Mouse (Mus musculus): ENCODE data around the gene Hacd2.

Gene Hacd2

DNA sequence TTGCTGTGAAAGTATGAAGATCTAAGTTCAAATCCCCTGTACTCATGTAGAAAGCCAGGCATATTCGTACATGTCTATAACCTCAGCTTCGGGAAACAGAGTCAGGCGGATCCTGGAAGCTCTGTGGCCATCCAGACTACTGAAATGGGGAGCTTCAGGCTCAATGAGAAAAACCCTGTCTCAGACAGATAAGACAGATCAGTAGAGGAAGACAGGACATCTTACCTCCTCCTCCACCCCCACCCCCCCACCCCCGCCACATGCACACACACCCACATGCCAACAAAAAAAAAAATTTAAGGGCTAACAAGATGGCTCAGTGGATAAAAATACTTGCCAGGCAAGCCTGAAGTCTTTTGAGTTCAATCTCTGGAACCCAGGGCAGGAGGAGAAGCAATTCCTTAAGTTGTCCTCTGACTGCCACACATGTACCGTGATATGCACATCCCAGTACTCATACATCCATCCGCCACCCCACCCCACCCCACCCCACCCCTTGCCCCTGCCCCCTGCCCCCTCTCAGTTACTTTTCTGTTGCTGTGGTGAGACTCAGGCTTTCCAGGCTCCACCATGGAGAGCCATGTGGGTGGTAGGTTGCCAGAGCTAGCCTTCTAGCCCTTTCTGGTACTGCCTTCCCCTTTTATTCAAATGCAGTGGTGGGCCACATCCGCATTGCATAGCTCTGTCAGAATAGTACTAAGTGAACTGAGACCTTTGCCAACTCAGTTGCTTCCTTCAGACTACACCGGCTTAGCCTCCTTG is 32.4 kb downstream of the Hacd2 start:
- CTCF ChIA-PET, result no interaction called here

DNA sequence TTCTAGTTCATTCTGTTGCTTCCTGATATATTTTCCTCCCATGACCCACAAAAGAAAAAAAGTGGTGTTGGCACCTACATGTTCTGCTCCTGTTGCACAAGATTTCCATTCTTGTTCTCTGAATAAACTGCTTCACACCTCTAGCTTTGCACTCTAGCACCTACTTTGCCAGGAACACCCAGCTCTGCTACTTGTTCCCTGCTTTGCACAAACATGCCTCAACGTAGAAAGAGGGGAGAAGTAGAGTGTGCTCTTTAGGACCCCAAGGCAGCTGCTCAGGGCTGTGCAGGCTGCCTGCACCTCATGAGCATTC is 32.9 kb downstream of the Hacd2 start:
- CTCF ChIA-PET, result no interaction called here

DNA sequence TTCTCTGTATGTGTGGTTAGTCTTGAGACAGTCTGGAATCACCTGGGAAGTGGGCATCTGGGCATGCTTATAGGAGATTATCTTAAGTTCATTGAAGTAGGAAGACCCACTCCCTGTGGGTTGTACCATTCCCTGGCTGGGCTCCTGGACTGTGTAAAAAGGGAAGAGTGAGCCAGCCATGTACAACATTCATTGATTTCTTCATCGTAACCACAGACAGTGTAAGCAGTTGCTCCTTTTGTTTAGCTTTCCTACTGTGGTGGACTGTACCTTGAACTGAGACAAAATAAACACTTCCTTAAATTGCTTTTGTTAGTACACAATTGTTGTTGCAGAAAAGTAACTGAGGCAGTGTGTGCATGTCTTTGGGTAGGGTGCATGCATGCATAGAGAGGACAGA is 33.6 kb downstream of the Hacd2 start:
- CTCF ChIA-PET, result interaction anchor here (0.6 kb wide), 1 partner anchor 281 kb away, joined by 3 read pairs; no protein-coding TSS in a partner anchor

DNA sequence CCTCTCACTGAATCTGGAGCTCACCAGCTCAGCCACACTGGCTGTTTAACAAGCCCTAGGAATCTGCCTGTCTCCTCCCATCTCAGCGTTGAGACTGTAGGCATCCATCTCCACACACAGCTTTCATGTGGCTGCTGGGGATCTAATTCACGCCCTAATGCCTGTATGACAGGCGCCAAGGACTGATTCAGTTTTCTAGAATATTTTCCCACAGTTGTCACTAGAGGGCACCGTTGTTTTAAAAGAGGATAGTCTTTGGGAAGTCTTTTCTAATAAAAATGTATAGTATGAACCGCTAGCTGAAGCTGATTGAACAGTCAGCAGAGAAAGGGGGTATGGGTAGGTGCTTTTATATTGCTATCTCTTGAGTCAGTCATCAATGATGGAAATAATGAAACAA is 34.1 kb downstream of the Hacd2 start:
- CTCF ChIA-PET, result interaction anchor here (0.6 kb wide), 1 partner anchor 280 kb away, joined by 3 read pairs; no protein-coding TSS in a partner anchor

DNA sequence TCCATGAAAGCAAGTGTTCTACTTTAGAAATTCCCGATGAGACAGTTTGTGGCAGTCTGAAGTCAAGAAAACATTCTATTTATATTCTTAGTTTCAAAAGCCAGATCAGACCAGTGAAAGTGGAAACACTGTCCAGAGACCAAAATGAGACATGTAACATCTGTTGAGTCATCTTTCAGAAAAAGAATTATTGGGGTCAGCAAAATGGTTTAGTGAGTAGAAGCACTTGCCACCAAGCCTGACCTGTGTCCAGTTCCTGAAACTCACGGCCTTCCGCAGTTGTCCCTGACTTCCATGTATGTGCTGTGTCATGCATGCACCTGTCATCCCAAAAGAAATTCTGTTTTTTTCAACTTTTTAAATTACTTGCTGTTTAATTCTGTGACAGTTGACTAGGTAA is 34.6 kb downstream of the Hacd2 start:
- CTCF ChIA-PET, result interaction anchor here (0.6 kb wide), 1 partner anchor 280 kb away, joined by 3 read pairs; no protein-coding TSS in a partner anchor

DNA sequence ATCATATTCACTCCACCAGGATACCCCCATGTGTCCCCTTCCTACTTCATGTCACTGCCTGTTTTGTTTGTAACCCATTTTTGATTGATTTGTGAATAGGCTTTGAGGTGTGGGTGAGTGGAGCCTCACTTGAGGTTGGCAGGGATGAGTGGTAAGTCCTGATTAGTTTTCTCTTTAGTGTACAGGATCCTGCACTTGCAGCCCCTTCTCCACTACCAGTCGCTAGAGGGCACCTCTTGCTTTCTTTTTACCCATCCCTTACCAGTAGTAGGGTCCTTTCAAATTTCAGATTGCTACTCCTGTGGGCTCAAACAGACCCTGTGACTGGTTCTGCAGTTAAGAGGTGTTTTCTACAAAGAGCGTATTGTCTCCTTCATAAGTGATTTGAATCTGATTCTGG is 38.8 kb downstream of the Hacd2 start:
- CTCF ChIA-PET, result no interaction called here

DNA sequence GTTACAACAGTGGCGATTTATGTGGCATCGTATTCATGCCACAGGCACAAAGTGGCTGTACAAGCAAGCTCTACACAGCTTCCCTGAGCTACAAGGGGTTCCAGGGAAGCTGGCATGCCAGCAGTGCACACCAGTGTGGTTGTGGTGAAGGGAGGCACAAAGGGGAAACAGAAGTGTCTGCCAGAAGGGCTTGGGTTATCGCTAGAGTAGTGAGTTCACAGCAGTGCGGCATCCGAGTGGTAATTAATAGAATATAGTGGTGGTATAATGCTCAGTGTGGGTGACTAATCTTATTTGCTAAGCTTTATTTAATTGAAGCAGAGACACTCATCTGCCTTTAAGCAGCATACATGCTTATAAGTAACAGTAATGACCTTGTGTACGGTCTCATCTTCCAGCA is 43.5 kb downstream of the Hacd2 start:
- CTCF ChIA-PET, result no interaction called here

DNA sequence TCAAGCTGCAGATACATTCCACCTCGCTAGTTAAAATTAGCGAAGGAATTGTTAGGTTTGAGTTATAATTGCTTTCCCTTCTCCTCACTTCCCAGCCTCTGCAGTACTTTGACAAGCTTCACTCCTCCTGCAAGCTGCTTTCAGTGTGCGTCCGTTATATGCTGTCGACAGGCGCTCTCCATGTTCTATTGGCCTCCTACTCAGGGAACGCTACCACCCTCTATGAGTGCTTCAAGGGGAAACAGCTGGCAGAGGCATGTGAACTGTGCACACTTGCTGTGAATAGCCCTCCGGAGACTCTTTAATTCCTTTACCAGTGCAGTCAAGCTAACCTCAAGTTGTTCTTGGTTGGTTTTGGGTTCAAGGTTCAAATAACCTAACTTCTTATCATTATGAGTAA is 44.9 kb downstream of the Hacd2 start:
- CTCF ChIA-PET, result no interaction called here

DNA sequence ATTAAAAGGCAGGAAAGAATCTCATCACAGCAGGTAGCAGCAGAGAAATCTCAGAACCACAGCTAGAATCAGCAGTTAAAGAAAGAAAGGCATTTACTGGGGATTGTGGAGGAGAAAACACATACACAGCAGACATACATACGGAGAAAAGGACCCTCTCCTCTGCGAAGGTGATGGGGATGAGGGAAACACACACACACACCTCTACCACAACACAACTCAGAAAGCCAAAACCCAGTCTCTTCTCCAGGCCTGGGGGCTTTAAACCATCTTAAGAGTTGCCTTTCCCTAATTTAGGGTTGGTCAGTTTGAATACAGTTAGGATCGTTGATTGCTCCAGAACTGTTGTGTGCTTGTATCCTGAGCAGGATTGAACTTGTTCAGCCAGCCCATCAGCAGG is 45.4 kb downstream of the Hacd2 start:
- CTCF ChIA-PET, result no interaction called here

DNA sequence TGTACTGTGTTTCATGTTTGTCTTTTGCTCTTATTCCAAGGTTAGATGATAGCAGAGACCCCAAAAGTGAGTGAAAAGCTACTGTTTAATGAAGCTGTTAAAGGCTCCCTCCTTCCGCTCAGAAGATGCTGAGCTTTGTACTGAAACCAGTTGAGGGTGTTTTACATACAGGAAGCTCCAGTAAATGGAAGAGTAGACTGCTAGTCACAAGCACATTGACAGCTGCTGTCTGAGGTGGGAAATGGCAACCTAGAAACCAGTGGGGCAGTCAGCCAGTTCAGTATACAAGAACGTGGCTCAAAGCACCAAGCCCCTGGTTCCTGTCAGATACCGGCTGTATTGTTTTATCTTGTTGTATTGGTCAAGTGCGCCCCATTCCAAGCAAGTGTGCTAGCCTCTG is 46.7 kb downstream of the Hacd2 start:
- CTCF ChIA-PET, result no interaction called here

DNA sequence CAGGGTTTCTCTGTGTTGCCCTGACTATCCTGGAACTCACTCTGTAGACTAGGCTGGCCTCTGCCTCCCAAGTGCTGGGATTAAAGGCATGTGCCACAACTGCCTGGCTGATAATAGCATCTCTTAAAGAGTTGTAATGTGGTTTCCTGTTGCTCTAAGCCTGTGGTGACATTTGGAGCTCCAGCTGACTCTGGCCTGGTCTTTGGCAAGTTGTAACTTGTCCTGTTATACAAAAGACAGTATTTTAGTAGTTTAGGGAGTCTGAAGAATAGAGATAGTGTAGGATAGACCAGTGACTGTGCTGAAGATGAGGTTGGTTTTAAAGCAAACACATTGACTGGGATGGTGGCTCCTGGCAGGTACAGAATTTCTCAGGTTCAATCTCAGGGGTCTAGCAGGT is 52.2 kb downstream of the Hacd2 start:
- CTCF ChIA-PET, result no interaction called here

DNA sequence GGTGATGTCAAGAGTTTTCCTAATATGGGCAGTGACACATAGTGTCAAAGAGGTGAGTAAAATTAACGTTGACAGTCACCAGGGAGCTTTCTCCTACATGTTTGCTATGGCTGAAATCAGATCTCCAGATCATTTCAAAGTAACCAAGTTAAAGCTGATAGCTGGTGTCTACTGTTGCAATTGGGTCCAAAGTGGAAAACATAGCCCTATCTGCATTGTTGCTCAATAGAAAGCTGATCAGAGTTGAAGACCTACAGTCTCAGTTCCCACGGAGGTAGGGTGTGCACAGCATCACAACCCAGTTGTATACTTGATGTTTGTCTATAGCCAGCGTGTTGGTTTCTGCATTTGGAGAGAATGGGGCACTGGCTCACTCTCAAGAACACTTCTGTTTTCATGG is 53.4 kb downstream of the Hacd2 start:
- CTCF ChIA-PET, result no interaction called here

DNA sequence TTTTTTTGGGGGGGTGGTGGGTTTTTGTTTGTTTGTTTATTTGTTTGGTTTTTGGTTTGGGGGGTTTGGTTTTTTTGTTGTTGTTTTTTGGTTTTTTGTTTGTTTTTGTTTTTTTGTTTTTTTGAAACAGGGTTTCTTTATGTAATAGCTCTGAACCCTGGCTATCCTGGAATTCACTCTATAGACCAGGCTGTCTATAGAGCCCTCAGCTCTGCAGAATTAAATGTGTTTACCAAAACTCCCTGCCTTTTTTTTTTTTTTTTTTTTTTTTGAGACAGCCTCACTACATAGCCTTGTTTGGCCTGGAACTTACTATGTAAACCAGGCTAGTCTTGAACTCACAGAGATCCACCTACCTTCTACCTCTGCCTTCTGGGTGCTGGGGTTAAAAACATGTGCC is 71.3 kb downstream of the Hacd2 start:
- CTCF ChIA-PET, result interaction anchor here (0.5 kb wide), 1 partner anchor 74 kb away, joined by 13 read pairs; no protein-coding TSS in a partner anchor

DNA sequence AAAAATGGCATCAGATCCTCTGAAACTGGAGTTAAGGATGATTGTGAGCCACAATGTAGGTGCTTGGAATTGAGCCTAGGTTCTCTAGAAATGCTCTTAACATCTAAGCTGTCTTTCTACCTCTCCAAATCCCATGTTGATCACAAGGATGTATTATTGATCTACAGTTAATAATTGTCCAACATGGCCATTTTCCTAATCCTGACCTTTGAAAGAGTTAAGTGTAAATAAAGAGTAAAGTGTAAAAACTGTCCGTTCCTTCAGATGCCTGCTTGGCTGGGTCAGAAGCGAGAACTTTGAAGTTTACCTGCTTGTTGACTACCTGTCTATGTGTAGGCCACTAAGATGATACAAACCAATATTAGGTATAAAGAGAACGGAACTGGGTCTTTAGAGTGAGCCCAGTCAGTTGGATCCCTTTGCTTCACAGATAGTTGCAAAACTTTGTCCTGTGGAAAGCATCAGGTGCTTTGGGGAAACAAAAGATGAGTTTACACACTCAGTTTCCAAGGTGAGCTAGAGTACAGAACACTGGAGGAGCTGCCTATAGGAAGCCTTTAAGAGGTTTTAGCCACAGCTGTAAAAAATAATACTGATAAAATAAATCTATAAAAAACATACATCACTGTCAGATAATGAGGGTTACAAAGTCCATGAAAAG is 75.8 kb downstream of the Hacd2 start:
- CTCF ChIA-PET, result no interaction called here

DNA sequence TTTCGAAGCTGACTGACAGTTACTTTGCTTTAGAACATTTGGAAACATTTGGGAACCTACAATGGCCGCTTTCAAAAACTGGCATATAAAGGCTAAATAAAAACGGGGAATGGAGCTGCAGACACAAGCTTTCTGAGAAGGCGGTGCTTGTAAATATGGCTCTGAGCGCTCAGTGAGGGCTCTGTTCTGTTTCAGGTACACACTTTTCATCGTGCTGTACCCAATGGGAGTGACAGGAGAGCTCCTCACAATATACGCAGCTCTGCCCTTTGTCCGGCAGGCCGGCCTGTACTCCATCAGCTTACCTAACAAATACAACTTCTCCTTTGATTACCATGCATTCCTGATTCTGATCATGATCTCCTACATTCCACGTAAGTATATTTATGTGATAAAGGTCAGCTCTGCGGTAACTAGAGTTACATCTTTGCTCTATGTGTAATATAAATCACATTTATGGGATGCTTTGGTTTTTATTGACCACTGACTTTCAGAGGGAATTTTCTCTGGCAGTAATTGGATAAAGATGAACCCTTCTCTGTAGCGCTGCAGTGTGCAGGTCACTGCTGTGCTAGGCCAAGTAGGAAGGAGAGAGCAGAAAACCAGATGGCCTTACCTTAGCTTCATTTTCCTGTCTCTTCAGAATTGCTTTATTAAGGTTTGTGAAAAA is 79.7 kb downstream of the Hacd2 start:
- CTCF ChIA-PET, result no interaction called here

DNA sequence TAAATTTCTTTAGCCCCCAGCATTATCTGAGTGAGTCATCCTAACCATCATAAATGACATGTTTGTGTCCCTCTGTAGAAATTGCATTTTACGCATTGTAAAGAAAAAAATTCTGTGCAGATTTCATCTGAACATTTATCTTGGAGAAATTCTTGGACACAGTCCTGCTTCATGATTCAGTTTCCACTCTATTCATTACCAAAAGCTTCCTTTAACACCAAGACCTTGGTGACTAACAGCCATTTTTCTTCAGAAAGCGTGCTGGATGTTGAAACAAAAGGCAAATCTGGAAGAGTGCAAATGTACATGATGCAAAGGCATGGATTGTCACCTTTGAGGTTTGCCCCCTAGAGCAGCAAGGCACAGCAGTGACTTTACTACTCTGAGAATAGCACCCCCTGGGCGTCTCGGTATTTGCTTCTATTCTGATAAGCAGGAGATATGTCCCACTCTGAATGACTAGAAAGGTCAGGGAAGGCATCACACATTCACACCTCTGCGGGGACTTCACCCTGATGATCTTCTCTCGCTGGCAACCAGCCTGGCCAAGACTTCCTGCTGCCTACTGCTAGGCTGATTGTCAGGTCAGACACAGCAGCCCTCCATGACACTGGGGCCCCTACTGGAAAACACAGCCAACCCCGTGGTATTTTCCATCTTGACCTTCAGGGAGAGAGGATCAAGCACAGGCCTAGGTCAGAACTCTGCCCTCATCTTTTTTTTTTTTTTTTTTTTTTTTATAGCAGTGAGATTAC is 80.8 kb downstream of the Hacd2 start:
- CTCF ChIA-PET, result no interaction called here

DNA sequence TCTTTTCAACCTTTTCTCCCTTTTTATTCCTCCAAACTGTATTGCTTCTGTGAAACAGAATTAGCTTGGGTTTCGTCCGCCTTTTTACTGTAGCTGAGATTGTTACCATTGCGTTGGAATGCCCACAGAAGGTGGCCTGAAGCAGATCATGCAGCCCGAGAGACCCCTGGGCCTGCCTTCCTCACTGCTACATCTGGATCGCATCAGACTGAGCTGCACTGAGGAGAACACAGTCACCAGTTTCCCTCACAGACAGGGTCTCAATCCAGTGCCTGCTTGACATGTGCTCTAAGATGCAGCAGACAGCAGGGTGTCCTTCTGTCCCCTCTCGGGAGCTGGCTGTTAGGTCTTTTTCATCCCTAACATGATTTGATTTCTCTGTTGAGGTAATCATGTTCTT is 85.8 kb downstream of the Hacd2 start:
- CTCF ChIA-PET, result no interaction called here

DNA sequence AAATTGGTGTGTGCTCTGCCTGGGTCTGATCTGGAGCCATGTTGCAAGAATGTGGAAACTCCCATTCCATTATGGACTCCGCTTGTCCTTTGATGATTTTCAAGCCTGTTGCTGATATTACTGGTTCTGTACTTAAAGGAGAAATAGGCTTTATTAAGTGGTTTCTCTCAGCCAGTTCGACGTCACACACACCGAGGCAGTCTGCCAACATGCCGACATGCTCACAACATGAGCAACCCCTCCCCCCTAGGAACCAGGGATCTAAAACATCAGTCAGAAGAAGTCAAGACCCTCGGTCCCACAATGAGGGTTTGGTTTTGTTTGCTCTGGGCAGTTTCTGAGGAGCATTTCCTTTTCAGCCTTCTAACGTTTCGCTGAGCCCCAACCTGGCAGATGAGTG is 86.9 kb downstream of the Hacd2 start:
- CTCF ChIA-PET, result no interaction called here

DNA sequence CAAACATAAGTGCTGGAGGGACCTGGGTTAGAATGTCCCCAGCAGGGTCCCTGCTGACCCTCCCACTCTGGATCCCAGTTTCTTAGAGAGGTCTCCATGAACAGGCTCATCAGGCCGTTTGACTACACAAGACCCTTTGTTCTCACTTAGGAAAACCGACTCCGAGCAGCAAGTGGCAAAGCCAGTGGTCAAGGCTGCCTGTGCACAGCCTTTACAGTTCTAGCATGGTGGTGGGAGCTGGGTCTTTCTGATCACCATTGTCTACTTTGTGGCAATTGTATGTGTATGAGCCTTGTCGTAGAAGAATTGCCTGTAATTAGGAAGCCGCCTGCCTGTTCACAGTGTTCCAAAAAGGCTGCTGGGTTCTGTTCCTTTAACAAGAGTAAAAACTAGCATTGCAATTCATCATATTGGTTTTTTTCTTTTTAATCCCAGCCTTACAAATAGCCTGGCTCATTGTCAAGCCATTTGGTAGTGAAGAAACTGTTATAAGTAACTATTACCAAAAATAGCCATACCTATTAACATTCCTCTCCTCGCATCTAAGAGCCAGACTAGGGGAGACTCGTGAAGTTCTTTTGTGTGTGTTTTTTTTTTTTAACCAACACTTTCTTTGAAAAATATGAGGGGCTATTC is 87.5 kb downstream of the Hacd2 start:
- CTCF ChIA-PET, result no interaction called here

DNA sequence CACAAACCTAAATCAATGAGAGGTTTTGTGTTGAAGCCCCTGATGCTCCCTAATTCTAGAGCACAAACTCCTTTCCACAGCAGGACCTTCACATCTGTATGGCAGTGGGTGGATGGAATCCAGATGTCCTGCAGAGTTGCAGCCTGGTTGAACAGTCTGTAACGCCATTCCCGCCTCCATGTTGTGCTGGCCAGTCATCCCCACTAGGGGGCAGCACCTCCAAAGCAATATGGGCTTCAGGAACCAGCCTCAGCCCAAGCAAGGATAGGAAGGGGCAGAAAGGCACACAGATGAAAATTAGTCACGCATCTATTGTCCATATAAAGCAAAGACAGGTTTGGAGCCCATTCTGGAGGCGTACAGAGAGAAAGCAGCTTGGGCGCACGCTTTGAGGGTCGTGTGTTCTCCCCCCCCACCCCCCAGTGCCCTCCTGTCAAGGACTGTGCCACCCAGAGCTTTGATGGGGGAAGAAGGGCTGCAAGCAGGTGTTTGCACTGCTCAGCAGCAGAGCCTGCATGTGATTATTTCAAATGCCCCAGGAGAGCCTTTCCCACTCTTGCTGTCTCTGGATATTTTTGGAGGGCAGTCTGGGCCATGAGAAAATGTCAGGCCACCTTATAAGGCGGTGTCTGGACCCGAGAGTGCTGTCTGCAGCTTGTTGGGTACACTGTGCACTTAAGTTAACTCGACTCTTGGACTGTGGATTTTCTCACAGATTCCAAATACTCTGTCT is 88.3 kb downstream of the Hacd2 start:
- CTCF ChIA-PET, result no interaction called here

DNA sequence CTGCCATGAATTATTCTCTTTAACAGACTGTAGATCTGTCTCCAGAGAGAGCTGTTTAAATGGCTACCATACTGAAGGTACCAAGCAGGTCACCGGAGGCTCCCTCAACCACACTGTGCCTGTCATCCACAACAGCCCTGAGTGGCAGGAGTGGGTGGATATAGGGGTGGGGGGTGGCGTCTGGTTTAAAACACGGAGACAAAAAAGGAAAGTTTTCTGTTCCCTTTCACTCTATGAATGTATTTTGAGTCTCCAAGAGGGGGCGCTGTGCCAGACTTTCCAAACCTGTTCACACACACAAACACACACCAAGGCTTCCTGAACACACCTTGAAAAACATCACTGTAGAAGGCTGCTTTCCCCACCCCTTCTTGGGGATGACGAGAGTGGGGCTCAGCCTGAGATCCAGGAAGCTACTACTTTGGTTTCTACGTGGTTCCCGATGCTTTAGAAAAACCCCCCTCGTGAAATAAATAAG is 89.0 kb downstream of the Hacd2 start:
- CTCF ChIA-PET, result no interaction called here
